Mouse (Mus musculus) adrenal gland, adult 10 weeks (tissue): ENCODE results near the gene Ninj1. TPM values are rescaled to one million over a fixed set of nuclear protein-coding genes. Genes with fewer than 3 reads are reported as not detected.

Experiments
- polyA plus RNA-seq: library from polyadenylated mRNA; stranded (reverse); fragments of 350-450 nt; fragmentation: Illumina TruSeq; extraction: RNeasy Lipid Tissue Mini Kit (QIAGEN cat#74804); gene quantifications from one replicate; pipeline ENCODE4 v1.2.3, GENCODE M21; 2014; ENCODE audit warnings: low read depth, low replicate concordance

Ninj1 gene
- not detected for polyA plus RNA-seq

GRCm38 (mm10) chr13:49187288-49188218, at the start of gene Ninj1:
Gene Ninj1 (plus strand): TSS chr13:49187485.

GRCm38 (mm10) chr13:49147858-49148226, 39.4 kb upstream of the Ninj1 start, which contains the start of gene Wnk2:
Gene Wnk2 (minus strand): TSS chr13:49148014.

DNA sequence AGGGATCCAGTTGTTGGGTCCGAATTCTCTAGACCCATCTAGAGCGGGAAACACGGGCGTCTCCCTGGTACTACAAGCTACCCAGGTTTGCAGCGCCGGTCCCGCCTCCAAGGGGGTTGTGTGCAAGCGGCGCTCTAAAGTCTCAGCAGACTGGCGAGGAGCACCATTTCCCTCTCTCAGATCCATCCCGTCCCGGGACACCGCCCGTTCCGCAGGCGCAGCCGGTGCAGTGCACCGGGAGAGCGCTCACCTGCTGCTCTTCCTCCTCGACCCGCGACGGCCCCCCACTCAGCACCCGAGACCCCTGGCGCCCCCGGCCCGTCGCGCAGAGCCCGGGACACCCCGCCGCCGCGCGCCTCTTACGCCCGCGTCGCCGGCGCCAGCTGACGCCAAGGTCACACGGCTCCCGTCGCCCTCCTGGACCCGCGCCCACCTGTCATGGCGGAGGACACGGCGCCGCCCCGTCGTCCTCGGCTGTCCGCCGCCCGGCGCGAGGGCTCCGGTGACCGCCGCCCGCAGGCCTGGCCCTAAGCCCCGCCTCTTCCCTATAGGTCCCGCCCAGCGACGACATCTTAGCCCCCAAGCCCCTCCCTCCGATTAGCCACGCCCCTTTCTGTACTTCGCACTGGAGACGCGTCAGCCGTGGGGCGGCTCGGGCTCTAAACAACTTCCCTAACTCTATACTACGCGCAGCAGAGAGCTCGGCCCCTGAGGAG, 28.4 kb downstream of the Ninj1 start, which contains the start of gene Card19:
Gene Card19, minus strand, starts transcription at position 534 of the 716 bp plus-strand sequence.

Other genes starting within 250 kb of the Ninj1 start
- gene Fam120a, start 219.5 kb upstream of the Ninj1 start, polyA plus RNA-seq, result 274 TPM
- gene Wnk2, start 39.5 kb upstream of the Ninj1 start, polyA plus RNA-seq, result 0.12 TPM
- not detected for gene Card19, start 28.6 kb downstream of the Ninj1 start, polyA plus RNA-seq
- not detected for gene Susd3, start 61.2 kb downstream of the Ninj1 start, polyA plus RNA-seq
- 3.7 TPM for gene Fgd3, start 132.8 kb downstream of the Ninj1 start, polyA plus RNA-seq
- gene Bicd2, start 154.1 kb downstream of the Ninj1 start, polyA plus RNA-seq, result 46.0 TPM
- 28.3 TPM for gene Ippk, start 233.8 kb downstream of the Ninj1 start, polyA plus RNA-seq